Mouse (Mus musculus) heart, adult 2 months (tissue): ENCODE data around the gene Grem1. TPM values are rescaled to one million over a fixed set of nuclear protein-coding genes. Genes with fewer than 3 reads are reported as not detected.

Source experiments
- DNase-seq, 2 experiments: peaks; one replicate each; pipeline ENCODE4 v3.0.0; 2021
- H3K27ac ChIP-seq: fragments of 200-600 bp; 2 replicates; pipeline ENCODE4 v1.8.1; 2022
- H3K27me3 ChIP-seq: fragments of 200-500 bp; 2 replicates; pipeline ENCODE4 v1.6.1; 2012; ENCODE audit warnings: mild to moderate bottlenecking, low read length, inconsistent platforms, mixed read lengths; ENCODE audit not compliant: control insufficient read depth, insufficient read depth
- H3K36me3 ChIP-seq: fragments of 200-500 bp; 2 replicates; pipeline ENCODE4 v1.6.1; 2012; ENCODE audit warnings: low read length, inconsistent platforms; ENCODE audit not compliant: control insufficient read depth, insufficient read depth
- H3K4me1 ChIP-seq: fragments of 200-500 bp; 2 replicates; pipeline ENCODE4 v1.6.1; 2011; ENCODE audit warnings: low read length; ENCODE audit not compliant: control insufficient read depth, insufficient read depth
- H3K4me3 ChIP-seq: fragments of 200-600 bp; 2 replicates; pipeline ENCODE4 v1.8.1; 2022
- H3K79me2 ChIP-seq: fragments of 200-500 bp; replicated peaks from 2 replicates; pipeline ENCODE4 v1.6.1; 2012; ENCODE audit warnings: mild to moderate bottlenecking, inconsistent platforms, low read length, moderate library complexity, mixed read lengths; ENCODE audit not compliant: control insufficient read depth, insufficient read depth
- H3K9ac ChIP-seq: fragments of 200-500 bp; 2 replicates; pipeline ENCODE4 v1.6.1; 2012; ENCODE audit warnings: low read depth, mild to moderate bottlenecking, control low read depth, inconsistent platforms, low read length, mixed read lengths
- CTCF ChIP-seq: fragments of 200-600 bp; IDR thresholded peaks from 2 replicates; pipeline ENCODE4 v1.8.1; 2022; ENCODE audit warnings: antibody characterized with exemption, mild to moderate bottlenecking, moderate library complexity
- EP300 ChIP-seq: fragments of 200-500 bp; IDR thresholded peaks from 2 replicates; pipeline ENCODE4 v1.6.1; 2011; ENCODE audit warnings: low read depth, low read length, control low read depth; ENCODE audit not compliant: insufficient read depth
- POLR2A ChIP-seq: fragments of 200-500 bp; IDR thresholded peaks from 2 replicates; pipeline ENCODE4 v1.6.1; 2011; ENCODE audit warnings: mild to moderate bottlenecking, low read depth, low read length, control low read depth; ENCODE audit not compliant: insufficient read depth
- WGBS: fragments of 180-500 bp; shearing (Covaris S2); methylation state at CpG from one replicate; pipeline ENCODE4 v1.1.7; 2018; 5-methylcytosine and 5-hydroxymethylcytosine counted together
- intact Hi-C: fragments of 180-260 bp; cut with DNase I; formaldehyde crosslinking; loops from one replicate; pipeline ENCODE4 v1.15.1; 2025
- long read RNA-seq: library from polyadenylated mRNA; stranded (forward); transcript quantifications from one replicate; pipeline ENCODE4 v2.0.0, GENCODE M21; 2021
- polyA plus RNA-seq: library from polyadenylated mRNA; depleted of rRNA; stranded (reverse); fragments of >200 nt; gene quantifications from 2 replicates; pipeline ENCODE4 v1.2.3, GENCODE M21; 2012; rRNA removed
- total RNA-seq, 2 experiments: library from RNA; stranded (reverse); gene quantifications; 2 replicates each; pipeline ENCODE4 v1.2.3; 2021

The Grem1 gene
- total RNA-seq = not detected
- polyA plus RNA-seq = 0.33 TPM in 1 of 2 replicates, not detected in the other
- long read RNA-seq = 0 reads

GRCm38 (mm10) chr2:113758311-113759161, at the start of gene Grem1:
Gene Grem1, minus strand, starts transcription at chr2:113758646.
- H3K4me1 ChIP-seq = no peaks in the 10 kb centered on the region
- no peak within 1 kb of the TSS for H3K9ac ChIP-seq
- 2% methylated on average over 64 of the region's 64 CpGs for WGBS

GRCm38 (mm10) chr2:113807640-113808039, 49.2 kb upstream of the Grem1 start:
- intact Hi-C loops = loop anchor here (5.0 to 10.0 kb wide), 4 partner anchors 270 to 503 kb away; no protein-coding TSS in a partner anchor
- Histone ChIP-seq H3K27ac (no peak overlapping the region), H3K79me2 (no peaks in the 10 kb centered on the region), H3K9ac (no peak overlapping the region), H3K4me1 (no peaks in the 10 kb centered on the region), H3K27me3 (no peaks in the 10 kb centered on the region), H3K36me3 (no peaks in the 10 kb centered on the region), H3K4me3 (no peak overlapping the region)
- peak; percentile 34 to 71 for DNase-seq
- peak; percentile 80 for TF ChIP-seq CTCF
- TF ChIP-seq POLR2A = no peak
- 0 out of 2 replicates have a peak, but pooled peaks have one; percentile 9 for TF ChIP-seq EP300
- 25% methylated on average over 9 of the region's 9 CpGs for WGBS

More at GRCm38 (mm10) chr2:113758311-113759161, at the start of gene Grem1:
- no peak for TF ChIP-seq EP300
- TF ChIP-seq CTCF = no peak
- TF ChIP-seq POLR2A = no peak
- intact Hi-C loops = no loop called here
- H3K36me3 ChIP-seq = no peaks in the 10 kb centered on the region
- peaks cover 10% of the 10 kb centered on the region; the same call in 1 of the 2 replicates for H3K27me3 ChIP-seq
- H3K4me3 ChIP-seq = no peak within 1 kb of the TSS; the same call in 1 of the 2 replicates
- no peak within 1 kb of the TSS for H3K27ac ChIP-seq
- no peak for DNase-seq
- H3K79me2 ChIP-seq = no peaks in the 10 kb centered on the region

- WGBS = 62% methylated on average over 10 of the region's 10 CpGs
- Histone ChIP-seq H3K79me2 (no peaks in the 10 kb centered on the region), H3K4me1 (no peaks in the 10 kb centered on the region), H3K4me3 (no peak overlapping the region), H3K36me3 (no peaks in the 10 kb centered on the region), H3K27ac (no peak overlapping the region), H3K27me3 (no peaks in the 10 kb centered on the region), H3K9ac (no peak overlapping the region)
- no peak for DNase-seq
- intact Hi-C loops = loop anchor here (5.0 to 10.0 kb wide), 4 partner anchors 270 to 502 kb away; no protein-coding TSS in a partner anchor
- TF ChIP-seq CTCF (no peak), EP300 (no peak), POLR2A (no peak)
These were observed 48.6 kb upstream of the Grem1 start for GRCm38 (mm10) chr2:113806851-113807577.

GRCm38 (mm10) chr2:113805765-113806164, 47.3 kb upstream of the Grem1 start:
- Histone ChIP-seq H3K36me3 (no peaks in the 10 kb centered on the region), H3K9ac (no peak overlapping the region), H3K4me1 (no peaks in the 10 kb centered on the region), H3K27ac (no peak overlapping the region), H3K27me3 (no peaks in the 10 kb centered on the region), H3K4me3 (no peak overlapping the region), H3K79me2 (no peaks in the 10 kb centered on the region)
- intact Hi-C loops = loop anchor here (5.0 to 10.0 kb wide), 4 partner anchors 268 to 501 kb away; no protein-coding TSS in a partner anchor
- whole genome bisulfite sequencing = 74% methylated on average over 4 of the region's 4 CpGs
- TF ChIP-seq CTCF = no peak
- TF ChIP-seq POLR2A = no peak
- no peak for TF ChIP-seq EP300
- no peak for DNase-seq

DNA sequence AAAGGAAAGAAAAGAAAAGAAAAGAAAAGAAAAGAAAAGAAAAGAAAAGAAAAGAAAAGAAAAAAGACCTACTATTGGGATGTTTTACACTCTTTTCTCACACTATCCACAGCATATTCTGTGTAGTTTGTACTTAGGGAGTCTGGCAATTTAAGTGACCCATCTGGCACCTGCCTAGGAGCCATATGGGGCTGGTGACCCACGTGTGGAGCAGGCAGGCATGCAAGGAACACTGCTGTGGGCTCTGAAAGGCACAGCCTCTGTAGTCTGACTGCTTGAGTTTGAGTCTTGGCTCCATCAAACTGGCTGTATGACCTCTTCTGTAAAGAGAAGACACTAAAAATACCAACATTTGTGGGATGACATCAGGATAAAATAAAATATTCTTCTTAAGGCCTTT, 45.3 kb upstream of the Grem1 start:
- intact Hi-C loops = loop anchor here (10.0 kb wide), 1 partner anchor 499 kb away; no protein-coding TSS in a partner anchor
- H3K79me2 ChIP-seq = no peaks in the 10 kb centered on the region

More for the DNA sequence above, 45.3 kb upstream of the Grem1 start:
- WGBS = 17% methylated on average over 1 of the region's 1 CpGs
- TF ChIP-seq EP300 (no peak), CTCF (no peak), POLR2A (no peak)
- H3K4me3 ChIP-seq = no peak overlapping the region
- H3K36me3 ChIP-seq = no peaks in the 10 kb centered on the region
- no peaks in the 10 kb centered on the region for H3K27me3 ChIP-seq
- H3K4me1 ChIP-seq = no peaks in the 10 kb centered on the region
- H3K27ac ChIP-seq = no peak overlapping the region
- no peak overlapping the region for H3K9ac ChIP-seq
- no peak for DNase-seq
